Mouse (Mus musculus) embryo, embryonic 11.5 days (tissue): ENCODE measurements around the gene Myh3.
"Not testable (repeated sequence)": the region's sequence is repeated elsewhere in the genome, so short reads cannot be mapped to it uniquely, and the experiment has no call there.

Experiments
- DNase-seq: peaks from one replicate; pipeline ENCODE4 v3.0.0-alpha.2; 2012; ENCODE audit warnings: low read depth, low spot score

Gene Myh3

GRCm38 (mm10) chr11:67077435-67077834 is 665 bp upstream of the Myh3 start:
- no peak for DNase-seq

- no peak for DNase-seq
Observed at GRCm38 (mm10) chr11:67078888-67079287, 788 bp downstream of the Myh3 start.

- DNase-seq, result no peak
Observed at GRCm38 (mm10) chr11:67079740-67080139, 1.6 kb downstream of the Myh3 start.

DNA sequence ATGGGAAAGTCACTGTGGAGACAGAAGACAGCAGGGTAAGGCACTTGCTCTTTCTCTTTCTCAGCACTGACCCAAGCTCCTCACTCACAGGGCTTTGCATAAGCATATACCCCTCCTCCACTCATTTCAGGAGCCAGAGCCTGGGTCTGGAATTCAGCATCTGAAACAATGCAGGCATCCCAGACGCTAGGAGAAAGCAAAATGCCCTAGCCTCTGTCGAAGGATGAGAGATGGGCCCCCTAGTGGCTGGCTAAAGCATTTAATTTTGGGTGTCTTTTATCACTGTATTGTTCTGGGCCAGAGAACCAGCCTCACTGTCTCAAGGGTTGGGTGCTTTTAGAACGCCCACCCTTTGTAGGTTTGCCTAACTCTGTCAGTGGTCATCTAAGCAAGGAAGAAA is 2.1 kb downstream of the Myh3 start:
- DNase-seq, result peak; percentile 46

DNA sequence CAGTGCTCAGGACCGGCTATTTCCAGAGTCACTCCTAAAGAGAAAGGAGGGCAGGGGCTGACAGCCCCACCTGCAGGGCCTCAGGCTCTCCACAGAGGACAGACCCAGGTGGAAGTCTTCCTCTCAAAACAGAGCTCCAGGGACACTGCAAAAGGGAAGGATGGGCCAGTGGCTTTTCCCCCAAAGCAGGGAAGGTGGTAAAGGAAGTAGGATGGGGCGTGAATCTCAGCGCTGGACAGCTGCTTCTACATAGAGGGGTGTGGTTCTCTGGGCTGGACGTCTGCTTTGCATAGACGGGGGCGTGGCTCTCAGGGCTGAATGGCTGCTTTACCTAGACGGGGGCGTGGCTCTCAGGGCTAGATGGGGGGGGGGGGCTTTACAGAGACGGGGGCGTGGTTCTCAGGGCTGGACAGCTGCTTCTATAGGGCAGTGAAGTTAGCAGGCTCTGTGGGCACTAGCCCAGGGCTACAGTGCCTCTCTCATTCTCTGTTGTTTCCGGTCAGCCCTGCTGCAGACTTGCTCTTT is 3.1 kb downstream of the Myh3 start:
- peak; percentile 54 for DNase-seq

- no peak for DNase-seq
Observed at GRCm38 (mm10) chr11:67082188-67082587, 4.1 kb downstream of the Myh3 start.

- no peak for DNase-seq
Observed at GRCm38 (mm10) chr11:67082793-67083192, 4.7 kb downstream of the Myh3 start.

- DNase-seq, result no peak
Observed at GRCm38 (mm10) chr11:67083239-67083638, 5.1 kb downstream of the Myh3 start.

DNA sequence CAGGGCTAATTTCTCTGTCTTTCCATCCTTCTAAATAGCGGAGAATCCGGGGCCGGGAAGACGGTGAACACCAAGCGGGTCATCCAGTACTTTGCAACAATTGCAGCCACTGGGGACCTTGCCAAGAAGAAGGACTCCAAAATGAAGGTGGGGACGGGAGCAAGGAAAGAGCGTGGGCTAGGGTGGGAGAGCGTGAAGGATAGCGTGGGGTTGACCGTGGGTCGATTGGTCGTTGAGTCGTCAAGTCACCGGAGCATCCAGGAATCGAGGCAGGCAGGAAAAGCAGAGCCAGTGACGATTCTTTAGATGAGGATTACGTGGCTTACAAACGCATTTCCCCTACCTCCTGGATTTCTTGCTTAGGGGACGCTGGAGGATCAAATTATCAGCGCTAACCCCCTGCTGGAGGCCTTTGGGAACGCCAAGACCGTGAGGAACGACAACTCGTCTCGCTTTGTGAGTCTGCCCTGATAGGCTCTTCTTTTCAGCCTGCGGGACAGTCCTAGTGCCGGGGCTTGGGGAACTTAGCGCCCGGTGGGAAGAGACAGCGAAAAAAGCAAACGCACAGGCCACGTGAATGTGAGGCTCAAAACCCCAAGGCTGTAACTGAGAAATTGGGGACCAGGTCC is 5.7 kb downstream of the Myh3 start:
- DNase-seq, result no peak

- peak; percentile 76 for DNase-seq
Observed at GRCm38 (mm10) chr11:67085489-67085888, 7.4 kb downstream of the Myh3 start.

- DNase-seq, result no peak
Observed at GRCm38 (mm10) chr11:67086467-67087164, 8.5 kb downstream of the Myh3 start.

DNA sequence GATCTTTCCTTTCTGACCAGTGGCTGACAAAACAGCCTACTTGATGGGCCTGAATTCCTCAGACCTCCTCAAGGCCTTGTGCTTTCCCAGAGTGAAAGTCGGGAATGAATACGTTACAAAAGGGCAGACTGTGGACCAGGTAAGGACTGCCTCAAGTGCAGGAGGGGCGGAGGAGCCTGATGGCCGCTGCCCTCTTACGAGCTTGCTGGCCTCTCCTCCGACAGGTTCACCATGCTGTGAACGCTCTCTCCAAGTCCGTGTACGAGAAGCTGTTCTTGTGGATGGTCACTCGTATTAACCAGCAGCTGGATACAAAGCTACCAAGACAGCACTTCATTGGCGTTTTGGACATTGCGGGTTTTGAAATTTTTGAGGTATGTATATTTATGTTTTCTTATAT is 9.1 kb downstream of the Myh3 start:
- DNase-seq, result no peak

GRCm38 (mm10) chr11:67092354-67092753 is 14.3 kb downstream of the Myh3 start:
- DNase-seq, result not testable (repeated sequence)

DNA sequence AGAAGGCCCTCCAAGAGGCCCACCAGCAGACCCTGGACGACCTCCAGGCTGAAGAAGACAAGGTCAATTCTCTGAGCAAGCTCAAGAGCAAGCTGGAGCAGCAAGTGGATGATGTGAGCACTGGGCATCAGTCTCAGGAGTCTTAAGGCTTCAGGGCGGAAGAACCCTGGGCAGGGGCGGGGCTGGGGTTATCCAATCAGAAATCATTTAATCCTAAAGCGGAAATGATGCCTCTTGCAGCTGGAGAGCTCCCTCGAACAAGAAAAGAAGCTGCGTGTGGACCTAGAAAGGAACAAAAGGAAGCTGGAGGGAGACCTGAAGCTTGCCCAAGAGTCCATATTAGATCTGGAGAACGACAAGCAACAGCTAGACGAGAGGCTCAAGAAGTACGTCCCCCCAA is 15.1 kb downstream of the Myh3 start:
- no peak for DNase-seq

GRCm38 (mm10) chr11:67093652-67094051 is 15.6 kb downstream of the Myh3 start:
- no peak for DNase-seq

DNA sequence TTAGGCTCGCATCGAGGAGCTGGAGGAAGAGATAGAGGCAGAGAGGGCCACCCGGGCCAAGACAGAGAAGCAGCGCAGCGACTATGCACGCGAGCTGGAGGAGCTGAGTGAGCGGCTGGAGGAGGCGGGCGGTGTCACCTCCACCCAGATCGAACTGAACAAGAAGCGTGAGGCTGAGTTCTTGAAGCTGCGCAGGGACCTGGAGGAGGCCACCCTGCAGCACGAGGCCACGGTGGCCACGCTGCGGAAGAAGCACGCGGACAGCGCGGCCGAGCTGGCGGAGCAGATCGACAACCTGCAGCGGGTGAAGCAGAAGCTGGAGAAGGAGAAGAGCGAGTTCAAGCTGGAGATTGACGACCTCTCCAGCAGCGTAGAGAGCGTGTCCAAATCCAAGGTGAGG is 16.4 kb downstream of the Myh3 start:
- DNase-seq, result no peak

- DNase-seq, result no peak
Observed at GRCm38 (mm10) chr11:67097709-67098108, 19.6 kb downstream of the Myh3 start.

DNA sequence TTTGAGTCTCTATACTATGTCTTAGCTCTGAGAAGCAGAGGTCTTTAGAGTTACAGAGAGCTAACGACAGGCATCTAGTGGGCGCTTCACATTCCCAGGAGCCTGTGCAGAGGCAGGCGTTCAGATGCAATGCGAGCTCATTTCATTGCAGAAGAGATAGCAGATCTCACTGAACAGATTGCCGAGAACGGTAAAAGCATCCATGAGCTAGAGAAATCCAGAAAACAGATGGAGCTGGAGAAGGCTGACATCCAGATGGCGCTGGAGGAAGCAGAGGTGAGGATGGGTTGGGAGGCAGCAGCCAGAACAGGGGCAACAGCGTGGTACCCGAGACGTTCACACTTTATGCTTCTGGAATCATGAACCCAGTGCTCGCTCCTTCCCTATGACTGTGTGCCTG is 20.3 kb downstream of the Myh3 start:
- DNase-seq, result no peak

- DNase-seq, result no peak
Observed at GRCm38 (mm10) chr11:67099241-67099640, 21.1 kb downstream of the Myh3 start.

GRCm38 (mm10) chr11:67100169-67100568 is 22.1 kb downstream of the Myh3 start:
- no peak for DNase-seq

- no peak for DNase-seq
Observed at GRCm38 (mm10) chr11:67101713-67102112, 23.6 kb downstream of the Myh3 start.

GRCm38 (mm10) chr11:67103256-67103655 is 25.2 kb downstream of the Myh3 start:
- no peak for DNase-seq

- DNase-seq, result no peak
Observed at GRCm38 (mm10) chr11:67104242-67104641, 26.1 kb downstream of the Myh3 start.
